Mouse (Mus musculus): ENCODE measurements around the gene Mblac1.

GRCm38 (mm10) chr5:138195463-138195862 is 1.3 kb downstream of the Mblac1 start:
- TF ChIP-seq CTCF (IDR thresholded peaks at IDR 0.05; ENCODE audit: low read depth), result no peak
- no peak for TF ChIP-seq EP300 (IDR thresholded peaks at IDR 0.05; ENCODE audit: low read depth)

All from heart, postnatal 0 days (tissue).